Mouse (Mus musculus) kidney, postnatal 4 days (tissue): ENCODE data around the gene Tmprss11f.
"Not testable (repeated sequence)": the region's sequence is repeated elsewhere in the genome, so short reads cannot be mapped to it uniquely, and the experiment has no call there.

Experiments used
- DNase-seq, 2 experiments: peaks; one replicate each; pipeline ENCODE4 v3.0.0; 2021; ENCODE audit warnings: mixed read lengths in 2 of 2

Gene Tmprss11f

GRCm38 (mm10) chr5:86632324-86632723 is at the start of gene Tmprss11f:
Gene Tmprss11f (minus strand): TSS chr5:86632424.
- no peak for DNase-seq

GRCm38 (mm10) chr5:86676262-86676661 is 44.0 kb upstream of the Tmprss11f start, which contains the start of gene Tmprss11b:
Gene Tmprss11b (minus strand): TSS chr5:86676362.
- DNase-seq, result no peak

DNA sequence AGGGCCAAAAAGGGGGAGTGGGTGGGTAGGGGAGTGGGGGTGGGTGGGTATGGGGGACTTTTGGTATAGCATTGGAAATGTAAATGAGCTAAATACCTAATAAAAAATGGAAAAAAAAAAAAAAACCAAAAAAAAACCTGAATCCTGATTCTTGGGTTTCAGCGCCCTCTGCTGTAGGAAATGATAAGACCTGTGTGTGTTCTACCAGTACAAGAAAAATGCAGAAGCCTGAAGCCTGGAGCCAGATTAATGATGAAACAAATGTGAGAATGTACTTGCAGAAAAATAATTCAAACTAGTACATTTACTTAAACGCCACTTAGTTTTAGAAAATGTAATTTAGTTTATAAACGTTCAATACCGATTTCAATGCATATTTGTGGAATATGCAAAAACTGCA is 17.0 kb upstream of the Tmprss11f start:
- DNase-seq, result peak; percentile 42 to 43

GRCm38 (mm10) chr5:86640795-86641194 is 8.6 kb upstream of the Tmprss11f start:
- no peak for DNase-seq

GRCm38 (mm10) chr5:86630700-86631099 is 1.5 kb downstream of the Tmprss11f start:
- no peak for DNase-seq

- no peak for DNase-seq
Observed at GRCm38 (mm10) chr5:86621778-86622177, 10.4 kb downstream of the Tmprss11f start.

DNA sequence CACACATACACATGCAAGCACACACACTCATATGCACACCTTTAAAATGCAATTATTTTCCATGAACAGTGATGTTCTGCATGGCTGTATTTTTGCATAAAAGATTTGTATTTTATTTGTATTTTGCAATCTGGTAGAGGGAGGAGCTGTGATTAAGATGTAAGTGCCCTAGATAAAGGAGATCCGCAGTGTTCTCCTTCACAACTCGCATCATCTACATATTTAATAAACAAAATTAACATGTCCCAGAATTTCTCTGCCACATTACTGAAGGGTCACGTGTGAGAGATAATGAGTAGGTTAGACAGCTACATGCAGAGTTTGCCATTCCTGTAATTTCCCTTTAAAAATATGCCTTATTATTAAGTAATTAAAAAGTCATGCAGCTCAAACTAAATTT is 46.3 kb downstream of the Tmprss11f start:
- no peak for DNase-seq

DNA sequence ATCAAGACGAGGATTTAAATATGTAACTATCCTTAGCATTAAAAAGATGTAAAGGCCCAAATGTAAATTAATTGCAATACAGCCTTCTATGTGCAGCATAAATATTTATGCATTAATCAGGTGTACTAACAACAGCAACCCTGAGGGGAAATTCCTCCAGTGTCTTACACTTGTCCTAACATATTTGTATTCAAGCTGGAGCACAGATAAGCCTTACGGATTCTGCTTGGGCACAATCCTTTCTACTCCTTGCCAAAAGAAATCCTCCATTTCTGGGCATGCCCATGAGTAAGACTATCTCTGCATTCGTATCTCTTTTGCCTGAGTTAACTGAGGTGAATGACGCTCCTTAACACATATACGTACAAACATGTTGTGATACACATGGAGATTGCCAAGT is 49.6 kb downstream of the Tmprss11f start:
- DNase-seq, result no peak

DNA sequence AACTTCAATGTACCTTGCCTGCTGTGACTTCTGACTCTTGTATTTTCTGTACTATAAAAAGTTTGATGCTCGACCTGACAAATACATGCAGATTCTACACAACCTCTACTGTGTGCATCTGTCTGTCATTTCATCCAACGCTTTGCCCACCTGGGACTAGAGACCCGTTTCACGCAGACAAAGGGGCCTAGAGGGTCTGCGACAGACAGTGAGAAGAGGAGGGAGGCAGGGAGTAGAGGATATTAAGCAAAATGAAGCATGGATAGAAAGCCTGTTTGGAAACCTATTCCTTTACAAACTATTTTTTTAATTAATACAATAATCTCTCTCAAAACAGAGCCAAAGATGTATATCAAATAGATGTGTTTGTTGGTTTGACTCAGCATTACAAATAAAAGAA is 50.2 kb downstream of the Tmprss11f start:
- no peak for DNase-seq

GRCm38 (mm10) chr5:86578761-86579160 is 53.5 kb downstream of the Tmprss11f start:
- not testable (repeated sequence) for DNase-seq

DNA sequence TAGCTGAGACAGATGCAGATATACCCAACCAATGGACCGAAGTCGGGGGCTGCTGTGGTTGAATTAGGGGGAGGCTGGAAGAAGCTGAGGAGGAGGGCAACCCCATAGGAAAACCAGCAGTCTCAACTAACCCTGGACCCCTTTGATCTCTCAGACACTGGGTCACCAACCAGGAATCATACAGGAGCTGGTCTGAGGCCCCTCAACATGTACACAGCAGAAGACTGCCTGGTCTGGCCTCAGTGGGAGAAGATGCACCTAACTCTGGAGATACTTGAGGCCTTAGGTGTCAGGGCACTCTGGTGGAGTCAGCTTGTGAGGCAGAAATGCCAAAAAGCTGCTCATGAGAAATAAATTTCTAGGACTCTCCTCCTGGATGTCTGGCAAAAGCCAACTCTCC is 85.5 kb downstream of the Tmprss11f start:
- DNase-seq, result no peak

GRCm38 (mm10) chr5:86540601-86541000 is 91.6 kb downstream of the Tmprss11f start:
- DNase-seq, result no peak

DNA sequence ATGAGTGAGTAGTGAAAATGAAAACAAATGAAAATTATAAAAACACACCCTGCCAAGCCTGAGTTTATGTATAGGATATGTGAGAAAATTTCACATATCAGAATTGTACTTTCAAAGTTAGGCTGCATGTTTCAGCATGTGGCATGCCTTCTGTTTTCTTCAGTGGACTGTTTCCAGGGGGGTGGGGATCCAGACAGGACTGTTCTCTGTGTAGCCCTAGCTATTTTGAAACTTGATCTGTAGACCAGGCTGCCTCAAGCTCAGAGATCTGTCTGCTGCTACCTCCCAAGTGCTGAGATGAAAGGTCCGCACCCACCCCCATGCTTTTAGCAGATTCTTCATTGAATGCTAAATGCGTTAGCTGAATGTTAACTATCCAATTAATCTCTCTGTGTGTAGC is 103.5 kb downstream of the Tmprss11f start:
- no peak for DNase-seq

GRCm38 (mm10) chr5:86518500-86518899 is 113.7 kb downstream of the Tmprss11f start, which contains the start of gene Tmprss11g:
Gene Tmprss11g (minus strand): TSS chr5:86518600.
- DNase-seq, result no peak

- no peak for DNase-seq
Observed at GRCm38 (mm10) chr5:86511538-86511937, 120.7 kb downstream of the Tmprss11f start.

DNA sequence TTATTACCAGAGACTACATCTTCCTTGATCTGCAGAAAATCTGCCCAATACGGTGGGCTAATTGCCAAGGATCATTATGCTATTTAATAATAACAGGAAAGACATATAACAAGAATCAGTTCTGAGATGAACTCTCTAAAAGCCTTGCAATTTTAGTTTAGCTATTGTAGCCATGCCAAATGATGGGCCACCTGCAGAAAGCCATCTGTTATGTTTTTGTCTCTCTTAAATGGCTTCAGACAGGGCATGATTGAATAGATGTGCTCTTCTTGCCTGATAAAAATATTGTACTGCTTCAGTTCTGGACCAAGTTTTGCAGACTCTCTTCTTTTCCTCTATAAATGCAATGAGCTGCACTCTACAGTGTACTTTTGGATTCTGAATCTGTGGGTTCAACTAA is 138.8 kb downstream of the Tmprss11f start:
- DNase-seq, result no peak

DNA sequence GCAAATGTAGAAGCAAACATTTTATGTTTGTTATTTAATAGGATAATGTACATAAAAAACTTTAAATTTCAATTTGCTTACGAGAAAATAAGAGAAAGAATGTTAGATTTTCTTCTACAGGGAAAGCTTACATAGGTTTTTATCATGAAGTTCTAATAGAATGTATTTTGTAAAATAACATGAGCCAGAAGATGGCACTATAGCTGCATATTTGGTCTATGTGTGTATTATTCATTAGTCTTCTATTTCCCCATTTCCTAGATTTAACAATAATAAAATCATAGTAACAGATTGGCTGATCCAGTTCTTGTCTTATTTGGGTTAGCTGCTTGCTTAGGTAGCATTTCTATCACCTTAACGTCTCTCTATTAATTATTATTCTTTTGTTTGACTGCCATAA is 149.7 kb downstream of the Tmprss11f start:
- DNase-seq, result no peak

DNA sequence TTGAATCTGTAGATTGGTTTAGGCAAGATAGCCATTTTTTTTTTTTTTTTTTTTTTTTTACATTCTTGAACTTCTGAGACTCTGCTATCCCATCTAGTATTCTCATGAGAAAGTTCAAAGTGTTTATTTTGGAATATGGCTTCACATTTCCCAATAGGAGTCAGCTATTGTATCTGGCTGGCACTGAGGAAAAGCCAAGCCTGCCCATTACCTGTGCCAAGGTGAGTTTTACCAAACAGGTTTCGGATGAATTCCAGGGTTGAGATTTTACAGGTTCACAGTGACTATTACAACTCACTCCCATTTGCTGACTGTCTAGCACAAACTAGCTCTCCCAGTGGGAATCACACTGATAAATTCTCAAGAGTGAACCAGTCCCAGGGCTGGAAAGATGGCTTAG is 150.2 kb downstream of the Tmprss11f start:
- DNase-seq, result no peak

GRCm38 (mm10) chr5:86473859-86474258 is 158.4 kb downstream of the Tmprss11f start:
- no peak for DNase-seq
